Mouse (Mus musculus) midbrain, embryonic 14.5 days (tissue): ENCODE data around the gene Fat3. TPM values are rescaled to one million over a fixed set of nuclear protein-coding genes. Genes with fewer than 3 reads are reported as not detected.

ENCODE experiments used
- ATAC-seq: fragments of 200-750 bp; cut with Nextera tagmentation; 2 replicates; pipeline ENCODE4 v1.8.0; 2017; ENCODE audit warnings: moderate number of reproducible peaks, moderate library complexity; ENCODE audit not compliant: low FRiP score, low TSS enrichment
- DNase-seq: peaks from one replicate; pipeline ENCODE4 v3.0.0-alpha.2; 2015
- H3K27ac ChIP-seq: fragments of 300-500 bp; sonication (generic); replicated peaks from 2 replicates; pipeline ENCODE4 v1.5.1; 2014; ENCODE audit warnings: mild to moderate bottlenecking, low read depth, low read length, moderate library complexity
- H3K27me3 ChIP-seq: fragments of 300-500 bp; sonication (generic); 2 replicates; pipeline ENCODE4 v1.6.1; 2014; ENCODE audit warnings: low read length, control low read depth, mixed read lengths; ENCODE audit not compliant: control insufficient read depth, insufficient read depth
- H3K36me3 ChIP-seq: fragments of 300-500 bp; sonication (generic); 2 replicates; pipeline ENCODE4 v1.6.1; 2014; ENCODE audit warnings: low read length, control low read depth; ENCODE audit not compliant: control insufficient read depth, insufficient read depth
- H3K4me1 ChIP-seq: fragments of 300-500 bp; sonication (generic); 2 replicates; pipeline ENCODE4 v1.6.1; 2014; ENCODE audit warnings: mild to moderate bottlenecking, antibody characterized with exemption, low read length, control low read depth; ENCODE audit not compliant: control insufficient read depth, insufficient read depth
- H3K4me2 ChIP-seq: fragments of 300-500 bp; sonication (generic); 2 replicates; pipeline ENCODE4 v1.6.1; 2014; ENCODE audit warnings: mild to moderate bottlenecking, low read length, moderate library complexity
- H3K4me3 ChIP-seq: fragments of 300-500 bp; sonication (generic); replicated peaks from 2 replicates; pipeline ENCODE4 v1.5.1; 2014; ENCODE audit warnings: low read depth, low read length
- H3K9ac ChIP-seq: fragments of 300-500 bp; sonication (generic); replicated peaks from 2 replicates; pipeline ENCODE4 v1.6.1; 2014; ENCODE audit warnings: mild to moderate bottlenecking, low read length, moderate library complexity
- H3K9me3 ChIP-seq: fragments of 300-500 bp; sonication (generic); 2 replicates; pipeline ENCODE4 v1.6.1; 2016; ENCODE audit warnings: low read length, control low read depth, mixed read lengths; ENCODE audit not compliant: control insufficient read depth
- WGBS: fragments of 180-500 bp; shearing (Covaris S2); extraction: QIAGEN DNeasy Blood & Tissue Kit; methylation state at CpG from one replicate; pipeline ENCODE4 v1.1.7; 2014; 5-methylcytosine and 5-hydroxymethylcytosine counted together
- polyA plus RNA-seq: library from polyadenylated mRNA; unstranded; fragments of >200 nt; fragmentation: Nextera tagmentation; extraction: Ambion mirVana; gene quantifications from 2 replicates; pipeline ENCODE4 v1.2.1, GENCODE M21; 2014

Fat3 gene
- polyA plus RNA-seq, 1 experiment from 2014 or later: 27.6 TPM

- H3K4me2 ChIP-seq: no peak overlapping the region
- H3K27ac ChIP-seq: peak overlapping the region; percentile 55; the same call in 1 of the 2 replicates
- 75% methylated on average over 4 of the region's 4 CpGs for WGBS
- H3K9ac ChIP-seq: no peak overlapping the region
- no peak overlapping the region for H3K4me3 ChIP-seq
- H3K4me1 ChIP-seq: no peaks in the 10 kb centered on the region
- no peaks in the 10 kb centered on the region for H3K27me3 ChIP-seq
- no peak for ATAC-seq
- no peaks in the 10 kb centered on the region for H3K36me3 ChIP-seq
- no peaks in the 10 kb centered on the region for H3K9me3 ChIP-seq
- no peak for DNase-seq
Measured at GRCm38 (mm10) chr9:16270056-16270767, 230.9 kb downstream of the Fat3 start.

DNA sequence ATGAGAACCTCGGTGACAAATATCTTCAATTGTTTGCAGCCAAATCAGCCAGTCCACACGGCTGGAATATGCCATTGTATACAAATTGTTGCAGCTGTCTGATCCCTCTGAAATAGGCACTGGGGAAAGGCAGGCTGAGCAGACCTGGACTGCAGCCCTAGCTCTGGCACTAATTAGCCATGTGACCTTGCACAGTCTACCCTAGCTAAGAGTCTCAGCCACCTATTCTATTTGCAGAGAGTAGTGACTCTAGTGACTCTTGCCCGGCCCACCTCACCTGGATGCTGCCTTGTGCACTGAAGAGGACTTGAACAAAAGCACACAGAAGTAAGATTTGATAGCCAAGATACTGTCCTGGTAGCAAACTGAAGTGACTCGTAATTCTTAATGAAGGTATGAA lies 235.6 kb downstream of the Fat3 start:
- Histone ChIP-seq H3K36me3 (no peaks in the 10 kb centered on the region), H3K27ac (no peak overlapping the region), H3K9me3 (no peaks in the 10 kb centered on the region), H3K4me3 (no peak overlapping the region), H3K4me1 (no peaks in the 10 kb centered on the region), H3K27me3 (no peaks in the 10 kb centered on the region), H3K4me2 (no peak overlapping the region), H3K9ac (no peak overlapping the region)
- DNase-seq: no peak
- 81% methylated on average over 4 of the region's 4 CpGs for WGBS
- no peak for ATAC-seq

DNA sequence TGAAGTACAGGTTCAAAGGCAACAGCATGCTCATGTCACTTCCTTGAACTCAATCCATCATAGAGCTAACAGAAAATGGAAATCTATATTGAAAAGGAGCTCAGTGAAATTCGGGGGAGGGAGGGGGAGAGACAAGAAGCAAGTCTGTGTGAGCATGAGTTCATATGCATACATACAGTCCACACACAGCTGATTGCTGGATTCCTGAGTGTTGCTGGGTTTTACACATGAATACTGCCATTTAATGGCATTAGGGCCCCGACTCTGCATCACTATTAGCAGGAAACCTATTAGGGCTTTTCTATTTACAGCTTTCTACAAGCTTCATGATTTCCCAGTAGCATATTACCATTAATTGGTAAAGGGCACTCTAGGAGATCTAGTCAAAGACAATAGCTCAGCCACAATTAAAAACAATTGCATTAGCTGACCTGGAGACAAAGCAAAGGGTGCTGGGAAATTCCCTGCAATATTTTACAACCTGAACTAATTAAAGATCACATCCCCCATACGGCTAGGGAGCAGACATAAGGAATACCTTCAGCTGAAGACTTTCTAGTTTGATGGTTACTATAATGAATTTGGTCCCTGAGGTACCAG lies 243.7 kb downstream of the Fat3 start:
- no peak overlapping the region for H3K9ac ChIP-seq
- WGBS: 28% methylated on average over 3 of the region's 3 CpGs
- H3K4me2 ChIP-seq: no peak overlapping the region
- H3K4me1 ChIP-seq: peaks cover 13% of the 10 kb centered on the region
- H3K9me3 ChIP-seq: no peaks in the 10 kb centered on the region
- peak overlapping the region; percentile 41; the same call in 1 of the 2 replicates for H3K27ac ChIP-seq
- DNase-seq (peak; percentile 50), ATAC-seq (peak; percentile 50; the same call in 1 of the 2 replicates)
- H3K4me3 ChIP-seq: no peak overlapping the region
- H3K27me3 ChIP-seq: no peaks in the 10 kb centered on the region
- no peaks in the 10 kb centered on the region for H3K36me3 ChIP-seq

DNA sequence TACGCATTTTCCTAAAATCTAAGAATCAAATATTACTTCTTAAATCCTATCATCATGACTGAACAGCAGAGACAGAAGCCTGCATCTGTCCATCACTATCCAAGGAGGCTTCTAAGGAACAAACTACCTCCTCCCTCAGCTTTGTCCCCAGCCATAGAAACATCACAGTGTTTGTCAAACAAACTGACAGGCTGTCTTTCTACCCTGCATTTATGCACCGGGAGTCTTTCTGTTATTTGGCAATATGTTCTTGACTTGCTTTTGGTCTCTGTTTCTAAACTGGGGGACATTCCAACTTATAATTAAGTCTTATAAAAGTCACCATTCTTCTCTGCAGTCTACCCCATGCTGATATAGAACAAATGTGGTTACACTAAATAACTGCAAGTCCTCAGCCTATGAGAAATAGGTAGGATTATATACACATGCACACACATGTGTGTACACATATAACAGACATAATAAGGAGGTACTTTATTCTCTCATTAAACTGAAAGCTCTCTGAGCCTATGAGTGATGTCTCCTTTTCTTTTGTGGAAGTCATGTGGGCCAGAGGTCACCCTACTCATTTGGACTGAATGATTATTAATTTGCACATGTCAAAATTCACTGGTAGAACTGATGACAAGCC lies 244.4 kb downstream of the Fat3 start:
- Histone ChIP-seq H3K4me1 (peaks cover 13% of the 10 kb centered on the region), H3K27ac (peak overlapping the region; percentile 41; the same call in 1 of the 2 replicates)

GRCm38 (mm10) chr9:16246741-16247140 lies 254.3 kb downstream of the Fat3 start:
- H3K4me2 ChIP-seq: no peak overlapping the region
- H3K9ac ChIP-seq: no peak overlapping the region
- no peaks in the 10 kb centered on the region for H3K27me3 ChIP-seq
- no peaks in the 10 kb centered on the region for H3K4me1 ChIP-seq
- no peaks in the 10 kb centered on the region for H3K9me3 ChIP-seq
- no peaks in the 10 kb centered on the region for H3K36me3 ChIP-seq
- no peak overlapping the region for H3K27ac ChIP-seq
- WGBS: 75% methylated on average over 4 of the region's 4 CpGs
- DNase-seq: no peak
- no peak overlapping the region for H3K4me3 ChIP-seq
- no peak for ATAC-seq

More for the DNA sequence above, 244.4 kb downstream of the Fat3 start:
- ATAC-seq: peak; percentile 25; the same call in 1 of the 2 replicates
- H3K27me3 ChIP-seq: no peaks in the 10 kb centered on the region
- 52% methylated on average over 2 of the region's 2 CpGs for WGBS
- H3K9ac ChIP-seq: no peak overlapping the region
- DNase-seq: no peak
- H3K4me3 ChIP-seq: no peak overlapping the region
- H3K36me3 ChIP-seq: no peaks in the 10 kb centered on the region
- H3K4me2 ChIP-seq: no peak overlapping the region
- no peaks in the 10 kb centered on the region for H3K9me3 ChIP-seq

- no peaks in the 10 kb centered on the region for H3K9me3 ChIP-seq
- peaks cover 25% of the 10 kb centered on the region for H3K4me1 ChIP-seq
- no peak overlapping the region for H3K27ac ChIP-seq
- DNase-seq (no peak), ATAC-seq (no peak; the same call in 1 of the 2 replicates)
- no peak overlapping the region for H3K9ac ChIP-seq
- no peaks in the 10 kb centered on the region for H3K27me3 ChIP-seq
- H3K4me3 ChIP-seq: no peak overlapping the region
- H3K4me2 ChIP-seq: no peak overlapping the region
- no peaks in the 10 kb centered on the region for H3K36me3 ChIP-seq
- WGBS: 16% methylated on average over 4 of the region's 4 CpGs
Measured at GRCm38 (mm10) chr9:16231575-16231974, 269.5 kb downstream of the Fat3 start.

DNA sequence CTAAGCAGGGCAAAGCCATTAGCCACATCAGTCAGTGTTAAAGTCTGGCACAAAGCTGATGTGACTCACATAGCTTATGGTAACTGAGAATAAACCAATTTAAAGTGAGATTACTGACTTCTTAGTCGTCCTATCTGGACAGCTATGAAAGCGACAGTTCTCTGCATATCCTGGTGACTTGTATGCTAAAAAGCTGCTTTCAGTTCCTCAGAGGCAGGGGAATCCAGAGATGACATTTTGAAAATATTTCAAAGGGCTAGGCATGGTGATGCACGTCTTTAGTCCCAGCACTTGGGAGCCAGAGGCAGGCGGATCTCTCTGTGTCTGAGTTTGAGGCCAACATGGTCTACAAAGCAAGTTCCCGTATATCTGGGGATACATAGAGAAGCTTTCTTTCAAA lies 272.2 kb downstream of the Fat3 start:
- Histone ChIP-seq H3K4me3 (no peak overlapping the region), H3K9ac (no peak overlapping the region), H3K36me3 (no peaks in the 10 kb centered on the region), H3K4me2 (no peak overlapping the region), H3K9me3 (no peaks in the 10 kb centered on the region), H3K4me1 (peaks cover 36% of the 10 kb centered on the region), H3K27me3 (no peaks in the 10 kb centered on the region), H3K27ac (no peak overlapping the region)
- ATAC-seq (no peak), DNase-seq (no peak)
- WGBS: 68% methylated on average over 5 of the region's 5 CpGs

GRCm38 (mm10) chr9:16227398-16227797 lies 273.7 kb downstream of the Fat3 start:
- Histone ChIP-seq H3K4me2 (no peak overlapping the region), H3K9ac (no peak overlapping the region), H3K9me3 (no peaks in the 10 kb centered on the region), H3K36me3 (no peaks in the 10 kb centered on the region), H3K4me1 (peaks cover 39% of the 10 kb centered on the region), H3K4me3 (no peak overlapping the region), H3K27ac (no peak overlapping the region), H3K27me3 (no peaks in the 10 kb centered on the region)
- ATAC-seq (no peak), DNase-seq (no peak)
- 56% methylated on average over 2 of the region's 2 CpGs for WGBS
